Mouse (Mus musculus) monocyte, adult 2 months (primary cell): ENCODE data around the gene Nmral1.

Source experiments
- DNase-seq, 2 experiments: peaks; one replicate each; pipeline ENCODE4 v3.0.0; 2022; ENCODE audit warnings: low spot score in 2 of 2, low read depth in 1 of 2

Nmral1 gene

DNA sequence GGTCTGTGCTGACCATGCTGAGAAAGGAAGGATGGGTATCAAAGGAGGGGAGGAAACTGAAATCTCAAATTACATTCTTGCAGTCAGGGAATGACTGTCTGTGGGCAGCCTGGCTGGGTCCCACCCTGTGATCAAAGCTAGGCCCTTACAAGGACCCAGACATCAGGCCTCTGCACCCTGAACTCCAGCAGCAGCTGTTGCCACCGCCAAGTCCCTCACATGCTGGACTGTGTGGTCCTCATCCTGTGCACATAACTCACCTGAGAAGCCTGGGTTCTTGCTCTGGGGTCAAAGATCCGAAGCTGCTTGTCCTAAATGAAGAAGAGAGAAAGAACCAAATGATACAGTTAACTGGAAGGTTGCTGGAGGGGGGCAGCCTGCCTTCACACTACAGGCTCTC, 57.6 kb downstream of the Nmral1 start:
- no peak for DNase-seq
